Mouse (Mus musculus) megakaryocyte, embryonic 14.5 days (primary cell): ENCODE results near the gene Fgf11. TPM values are rescaled to one million over a fixed set of nuclear protein-coding genes. Genes with fewer than 3 reads are reported as not detected.

Source experiments
- H3K27me3 ChIP-seq: replicated peaks from 2 replicates; pipeline ENCODE3; 2012; ENCODE audit warnings: inconsistent platforms
- H3K36me3 ChIP-seq: replicated peaks from 2 replicates; pipeline ENCODE3; 2012; ENCODE audit warnings: low read length, inconsistent platforms, mixed read lengths
- H3K4me1 ChIP-seq: 2 replicates; pipeline ENCODE4 v1.6.1; 2012; ENCODE audit warnings: inconsistent platforms
- H3K4me3 ChIP-seq: replicated peaks from 2 replicates; pipeline ENCODE3; 2012; ENCODE audit warnings: moderate library complexity, mild to moderate bottlenecking, inconsistent platforms
- H3K9me3 ChIP-seq: 2 replicates; pipeline ENCODE4 v1.6.1; 2012; ENCODE audit warnings: inconsistent platforms
- FLI1 ChIP-seq: IDR thresholded peaks from 2 replicates; pipeline ENCODE4 v1.6.1; 2012; ENCODE audit warnings: low read length, inconsistent platforms, mixed read lengths
- GATA1 ChIP-seq: IDR thresholded peaks from 3 replicates; pipeline ENCODE4 v1.6.1; 2012; ENCODE audit warnings: mixed read lengths, low read length, inconsistent platforms, borderline replicate concordance
- polyA plus RNA-seq: library from polyadenylated mRNA; stranded (reverse); fragments of >175 nt; gene quantifications from 2 replicates; pipeline ENCODE4 v1.2.3, GENCODE M21; 2012; ENCODE audit warnings: low replicate concordance; ENCODE audit not compliant: insufficient read depth

Fgf11 gene
- 0.64 TPM in 1 of 2 replicates, not detected in the other for polyA plus RNA-seq

DNA sequence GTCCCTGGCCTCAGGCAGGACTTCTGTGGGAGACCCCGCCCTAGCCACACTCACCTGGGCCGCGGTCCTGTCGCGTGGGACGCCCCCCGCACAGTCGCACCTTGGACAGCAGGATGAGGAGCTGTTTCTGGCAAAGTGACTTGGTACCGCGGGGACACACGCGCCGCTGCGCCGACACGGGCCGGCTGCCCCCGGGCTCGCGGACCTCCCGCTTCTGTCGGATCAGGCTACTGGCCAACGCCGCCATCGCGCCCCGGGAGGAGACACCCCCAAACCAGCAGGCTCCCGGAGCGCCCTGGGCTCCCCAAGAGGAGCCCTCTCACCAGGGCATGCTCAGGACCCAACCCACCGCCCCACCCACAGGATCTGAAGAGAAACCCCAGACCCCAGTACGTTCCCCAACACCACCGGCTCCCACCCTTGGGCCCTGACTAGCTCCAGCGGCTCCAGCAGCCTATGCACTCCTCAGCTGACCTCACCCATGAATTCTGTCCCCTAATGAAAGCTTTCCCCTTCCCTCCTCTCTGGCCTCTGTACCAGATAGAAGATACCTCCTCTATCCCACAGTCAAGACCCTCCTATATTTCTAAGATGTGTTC, at the start of gene Fgf11:
Fgf11 (minus strand) TSS at position 479 of the 599 bp plus-strand sequence.
- H3K27me3 ChIP-seq, result peaks cover 92% of the 10 kb centered on the region
- TF ChIP-seq FLI1 (no peak), GATA1 (no peak)
- peaks cover 65% of the 10 kb centered on the region for H3K4me1 ChIP-seq

DNA sequence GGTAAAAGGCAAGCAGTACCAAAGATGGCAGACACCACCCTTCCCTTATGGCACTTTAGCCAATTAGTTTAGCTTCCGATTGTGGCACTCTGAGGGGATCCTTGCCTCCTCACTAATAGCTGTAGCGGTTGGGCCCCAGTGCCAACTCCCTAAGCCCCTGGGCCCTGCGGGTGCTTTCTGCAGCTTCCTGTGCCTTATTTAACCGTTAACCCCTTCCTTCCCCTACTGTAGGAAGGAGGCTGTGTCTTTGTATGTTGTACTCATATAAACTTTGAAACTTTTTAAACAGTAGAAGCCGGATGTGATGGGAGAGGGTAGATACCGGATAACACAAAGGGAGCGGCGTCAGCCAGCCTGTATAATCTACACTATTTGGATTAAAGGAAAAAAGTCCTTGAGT, 49.1 kb upstream of the Fgf11 start:
- TF ChIP-seq GATA1 (no peak), FLI1 (no peak)

More for the DNA sequence above, at the start of gene Fgf11:
- H3K9me3 ChIP-seq, result peaks cover under 1% of the 10 kb centered on the region; the same call in 1 of the 2 replicates
- no peaks in the 10 kb centered on the region for H3K36me3 ChIP-seq
- peak within 1 kb of the TSS; percentile 90 for H3K4me3 ChIP-seq

DNA sequence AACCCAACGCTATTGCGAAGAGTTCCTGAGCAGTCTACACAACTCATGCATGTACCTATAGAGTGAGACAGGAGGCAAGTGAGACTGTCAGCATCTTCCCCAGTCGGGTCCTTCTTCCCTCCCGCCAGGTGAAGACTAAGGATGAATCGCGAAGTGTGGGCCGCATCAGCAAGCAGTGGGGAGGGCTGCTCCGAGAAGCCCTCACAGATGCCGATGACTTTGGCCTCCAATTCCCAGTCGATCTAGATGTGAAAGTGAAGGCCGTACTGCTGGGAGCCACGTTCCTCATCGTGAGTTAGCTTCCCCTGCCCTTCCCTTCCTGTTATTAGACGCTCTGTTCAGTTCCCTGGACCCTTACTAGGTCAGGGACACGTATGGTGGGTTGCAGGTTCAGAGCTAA, 48.2 kb upstream of the Fgf11 start:
- Histone ChIP-seq H3K27me3 (no peaks in the 10 kb centered on the region), H3K36me3 (peaks cover 58% of the 10 kb centered on the region), H3K4me3 (peak overlapping the region; percentile 11), H3K9me3 (no peaks in the 10 kb centered on the region), H3K4me1 (peaks cover 75% of the 10 kb centered on the region)
- TF ChIP-seq GATA1, result no peak
- TF ChIP-seq FLI1, result no peak

More for the DNA sequence above, 49.1 kb upstream of the Fgf11 start:
- Histone ChIP-seq H3K36me3 (peaks cover 58% of the 10 kb centered on the region), H3K4me3 (no peak overlapping the region), H3K9me3 (no peaks in the 10 kb centered on the region), H3K27me3 (peaks cover 5% of the 10 kb centered on the region), H3K4me1 (peaks cover 76% of the 10 kb centered on the region)

DNA sequence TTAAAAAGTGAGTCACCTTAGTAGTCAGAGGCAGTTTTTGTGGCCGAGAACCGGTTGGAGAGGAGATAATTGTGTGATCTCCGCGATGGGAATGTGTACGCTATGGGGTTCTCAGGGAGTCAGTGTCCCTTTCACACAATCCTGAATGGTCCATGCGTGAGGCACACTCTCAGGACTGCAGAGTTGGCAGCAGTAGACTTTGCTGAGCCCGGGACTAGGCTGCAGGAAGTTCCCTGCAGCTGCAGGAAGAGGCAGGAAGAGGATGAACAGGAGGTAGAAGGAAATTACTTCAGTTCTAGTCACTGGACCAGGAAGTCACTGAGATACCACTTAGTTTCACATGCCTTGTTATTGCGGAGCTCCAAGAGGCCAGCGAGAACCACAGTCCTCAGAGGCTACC, 47.5 kb upstream of the Fgf11 start:
- H3K4me1 ChIP-seq, result peaks cover 71% of the 10 kb centered on the region
- H3K36me3 ChIP-seq, result peaks cover 58% of the 10 kb centered on the region
- H3K9me3 ChIP-seq, result no peaks in the 10 kb centered on the region
- H3K4me3 ChIP-seq, result no peak overlapping the region
- no peaks in the 10 kb centered on the region for H3K27me3 ChIP-seq
- TF ChIP-seq GATA1, result no peak
- no peak for TF ChIP-seq FLI1

DNA sequence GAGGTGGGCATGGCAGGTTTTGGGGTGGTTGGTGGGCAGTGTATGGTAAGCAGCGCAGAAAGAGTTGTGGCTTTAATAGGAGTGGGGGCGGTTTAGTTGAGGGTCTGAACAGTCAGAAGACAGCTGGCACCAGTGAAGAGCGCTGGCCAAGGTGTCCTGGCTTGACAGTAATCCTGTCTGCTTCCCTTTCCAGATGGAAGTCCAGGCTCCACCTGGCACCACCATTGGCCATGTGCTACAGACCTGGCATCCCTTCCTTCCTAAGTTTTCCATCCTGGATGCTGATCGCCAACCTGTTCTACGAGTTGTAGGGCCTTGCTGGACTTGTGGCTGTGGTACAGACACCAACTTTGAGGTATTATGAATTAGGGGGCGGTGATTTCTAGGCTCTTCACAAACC, 46.4 kb upstream of the Fgf11 start:
- peaks cover 57% of the 10 kb centered on the region for H3K36me3 ChIP-seq
- H3K4me3 ChIP-seq, result peak overlapping the region; percentile 23
- TF ChIP-seq GATA1 (no peak), FLI1 (no peak)
- H3K27me3 ChIP-seq, result no peaks in the 10 kb centered on the region
- H3K9me3 ChIP-seq, result no peaks in the 10 kb centered on the region
- peaks cover 68% of the 10 kb centered on the region for H3K4me1 ChIP-seq

DNA sequence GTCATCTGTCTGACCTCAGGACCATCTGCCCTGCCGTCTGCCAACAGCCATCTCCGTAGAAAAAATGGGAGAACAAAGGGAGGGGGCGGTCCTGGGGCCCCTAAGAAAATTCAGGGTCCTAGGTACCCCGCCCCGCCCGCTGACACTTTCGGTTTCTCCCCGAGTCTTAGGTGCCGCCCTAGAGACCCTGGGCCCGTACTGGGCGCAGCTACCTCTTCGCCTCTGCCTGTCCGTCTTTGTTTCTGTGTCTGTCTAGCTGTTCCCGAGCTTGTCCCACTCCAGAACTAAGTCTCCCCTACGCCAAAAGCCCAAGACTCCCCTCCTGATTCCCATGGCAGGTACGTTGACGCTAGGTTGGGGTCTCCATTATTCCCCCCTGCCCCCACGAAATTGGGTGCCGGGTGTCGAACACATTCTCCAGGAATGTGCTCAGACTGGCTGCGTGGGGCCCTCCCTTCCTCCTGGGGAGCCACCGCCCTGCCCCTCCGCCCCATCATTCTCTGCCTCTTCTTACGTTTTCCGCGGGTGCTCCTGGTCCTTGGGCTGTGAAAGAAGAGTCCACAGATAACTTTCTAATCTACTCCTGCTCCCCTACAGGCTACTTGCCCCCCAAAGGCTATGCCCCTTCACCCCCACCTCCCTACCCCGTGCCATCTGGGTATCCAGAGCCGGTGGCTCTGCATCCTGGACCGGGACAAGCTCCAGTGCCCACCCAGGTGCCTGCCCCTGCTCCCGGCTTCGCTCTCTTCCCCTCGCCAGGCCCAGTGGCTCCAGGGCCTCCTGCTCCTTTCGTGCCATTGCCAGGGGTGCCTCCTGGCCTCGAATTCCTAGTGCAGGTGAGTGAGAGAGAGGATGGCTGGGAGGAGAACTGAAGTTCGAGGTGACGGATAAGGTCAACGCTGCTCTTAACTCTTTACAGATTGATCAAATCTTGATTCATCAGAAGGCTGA, 45.4 kb upstream of the Fgf11 start:
- Histone ChIP-seq H3K36me3 (peaks cover 48% of the 10 kb centered on the region), H3K4me1 (peaks cover 78% of the 10 kb centered on the region), H3K9me3 (no peaks in the 10 kb centered on the region), H3K4me3 (peak overlapping the region; percentile 97), H3K27me3 (no peaks in the 10 kb centered on the region)
- TF ChIP-seq GATA1, result no peak
- no peak for TF ChIP-seq FLI1

DNA sequence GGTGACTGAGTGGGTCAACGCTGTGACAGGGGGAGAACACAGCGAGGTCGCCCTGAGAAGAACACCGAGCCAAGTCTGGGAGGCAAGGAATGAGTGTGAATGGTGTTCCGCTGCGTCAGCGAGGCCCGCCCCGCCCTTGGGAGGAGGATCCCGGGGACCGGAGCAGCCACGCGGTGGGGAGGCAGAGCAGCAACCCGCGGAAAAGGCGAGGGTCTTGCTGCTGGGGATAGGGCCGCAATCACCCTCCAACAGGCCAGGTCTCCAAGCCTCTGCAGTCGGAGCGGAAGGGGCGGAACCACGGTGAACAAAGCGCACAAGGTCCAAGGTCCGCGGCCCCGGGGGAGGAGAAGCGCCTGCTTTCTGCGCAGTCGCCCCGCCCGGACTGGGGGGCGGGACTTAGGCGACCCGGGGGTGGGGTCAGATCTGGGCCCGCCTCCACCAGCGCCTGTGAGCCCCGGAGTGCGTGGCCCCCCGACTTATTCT, 44.6 kb upstream of the Fgf11 start, which contains the start of gene Plscr3:
Plscr3 (plus strand) TSS at position 179 of the 483 bp plus-strand sequence.
- Histone ChIP-seq H3K9me3 (no peaks in the 10 kb centered on the region), H3K27me3 (no peaks in the 10 kb centered on the region), H3K4me3 (peak within 1 kb of the TSS; percentile 97), H3K36me3 (peaks cover 40% of the 10 kb centered on the region), H3K4me1 (peaks cover 74% of the 10 kb centered on the region)
- no peak for TF ChIP-seq FLI1
- TF ChIP-seq GATA1, result no peak

DNA sequence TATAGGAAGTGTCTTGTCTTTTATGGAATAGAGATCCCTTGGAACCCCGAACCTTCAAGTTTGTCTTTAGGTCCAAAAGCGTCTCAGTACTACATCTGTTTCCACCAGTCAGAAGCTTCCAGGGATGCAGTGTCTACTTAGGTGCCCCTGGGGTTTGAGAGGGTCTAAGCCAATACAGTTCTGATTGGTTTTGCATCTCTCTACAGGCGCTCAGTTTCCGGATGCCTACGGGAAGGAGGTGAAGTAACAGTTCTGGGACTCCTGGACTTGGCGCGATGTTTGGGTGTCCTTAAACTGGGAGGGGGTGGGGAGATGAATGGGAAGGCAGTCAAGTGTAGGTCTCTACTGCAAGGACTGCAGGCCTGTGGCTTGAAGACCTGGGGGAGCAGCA, 37.1 kb upstream of the Fgf11 start:
- Histone ChIP-seq H3K36me3 (peaks cover 8% of the 10 kb centered on the region), H3K9me3 (no peaks in the 10 kb centered on the region), H3K27me3 (peaks cover 34% of the 10 kb centered on the region), H3K4me1 (peaks cover 62% of the 10 kb centered on the region), H3K4me3 (peak overlapping the region; percentile 93)
- TF ChIP-seq FLI1 (no peak), GATA1 (no peak)

DNA sequence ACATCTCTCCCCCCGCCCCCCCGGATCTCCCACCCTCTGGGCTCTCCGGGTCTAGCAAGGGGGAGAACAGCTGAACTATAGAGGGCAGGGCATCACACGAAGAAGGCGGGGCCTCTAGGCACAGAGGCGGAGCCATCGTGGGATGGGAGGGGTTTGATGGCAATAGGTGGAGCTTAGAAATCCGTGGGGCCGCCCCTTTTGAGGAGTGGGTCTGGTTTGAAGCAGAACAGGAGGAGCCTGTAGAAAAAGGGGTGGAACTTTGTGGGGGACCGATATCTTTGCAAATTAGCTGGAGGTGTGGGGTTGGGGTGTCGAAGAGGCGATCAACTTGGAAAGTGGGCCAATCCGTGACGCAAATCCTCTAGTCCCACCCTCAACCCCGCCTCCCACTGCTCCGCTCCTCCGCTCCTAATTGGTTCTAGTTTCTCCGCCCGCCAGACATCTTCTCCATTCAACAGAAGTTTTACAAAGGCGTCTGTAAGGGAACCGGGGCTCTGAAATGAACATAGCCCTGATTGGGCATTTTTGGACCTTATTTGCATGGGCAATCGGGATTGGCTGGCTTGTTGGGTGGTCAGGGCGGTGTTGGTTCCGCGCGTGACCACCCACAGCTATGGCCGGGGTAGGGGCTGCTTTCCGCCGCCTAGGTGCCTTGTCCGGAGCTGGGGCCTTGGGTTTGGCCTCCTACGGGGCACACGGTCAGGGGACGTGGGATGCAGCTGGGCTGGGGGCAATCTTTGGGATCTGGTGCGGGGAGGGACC, 36.5 kb upstream of the Fgf11 start, which contains the start of gene Tmem256:
Tmem256 (plus strand) TSS at position 563 of the 762 bp plus-strand sequence.
- H3K4me3 ChIP-seq, result peak within 1 kb of the TSS; percentile 93
- H3K27me3 ChIP-seq, result peaks cover 39% of the 10 kb centered on the region
- peaks cover 11% of the 10 kb centered on the region for H3K36me3 ChIP-seq
- no peak for TF ChIP-seq FLI1
- no peak for TF ChIP-seq GATA1
- peaks cover 60% of the 10 kb centered on the region for H3K4me1 ChIP-seq
- H3K9me3 ChIP-seq, result no peaks in the 10 kb centered on the region
